Mouse (Mus musculus) C2C12 (cell line): ENCODE results near the gene Cdk14.

ENCODE experiments used
- CEBPB ChIP-seq: IDR thresholded peaks from one replicate; pipeline ENCODE4 v1.6.1; 2011; ENCODE audit warnings: low read depth, mild to moderate bottlenecking, control low read depth, moderate library complexity
- CTCF ChIP-seq: IDR thresholded peaks from one replicate; pipeline ENCODE4 v1.5.1; 2011; ENCODE audit not compliant: control insufficient read depth, insufficient read depth, insufficient read length
- MAX ChIP-seq: IDR thresholded peaks from one replicate; pipeline ENCODE4 v1.6.1; 2011; ENCODE audit warnings: mild to moderate bottlenecking, control low read depth
- MYOD1 ChIP-seq: IDR thresholded peaks from one replicate; pipeline ENCODE4 v1.6.1; 2011; ENCODE audit warnings: low read depth; ENCODE audit not compliant: control insufficient read depth, insufficient read length
- MYOG ChIP-seq: IDR thresholded peaks from one replicate; pipeline ENCODE4 v1.6.1; 2011; ENCODE audit not compliant: control insufficient read depth, insufficient read length; ENCODE audit errors: extremely low read depth
- USF1 ChIP-seq: IDR thresholded peaks from one replicate; pipeline ENCODE4 v1.6.1; 2011; ENCODE audit warnings: low read depth, mild to moderate bottlenecking, control low read depth, moderate library complexity

DNA sequence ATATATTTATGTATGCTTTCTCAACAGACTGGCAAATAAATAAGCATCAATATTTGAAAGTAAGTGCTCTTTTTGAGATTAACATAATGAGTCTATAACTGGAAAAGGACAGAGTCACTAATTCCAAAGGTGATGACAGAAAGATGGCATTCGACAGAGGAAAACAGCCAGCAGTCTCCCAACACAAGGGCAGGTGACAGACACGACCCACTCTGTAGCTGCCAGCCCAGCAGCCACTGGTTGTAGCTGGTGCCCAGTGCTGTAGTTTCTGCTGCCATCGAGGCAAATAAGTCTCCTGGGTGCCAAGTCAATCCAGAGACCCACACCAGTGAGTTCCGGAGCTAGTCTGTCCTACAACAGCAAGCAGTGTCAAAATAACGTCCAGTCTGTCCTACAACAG is 280.3 kb downstream of the Cdk14 start:
- TF ChIP-seq CTCF (no peak), MYOG (no peak), MAX (no peak), MYOD1 (no peak), CEBPB (no peak), USF1 (no peak)
